Mouse (Mus musculus) cerebellum, postnatal 25 days (tissue): ENCODE measurements around the gene Kcnma1.

Experiments used
- DNase-seq, 2 experiments: peaks; one replicate each; pipeline ENCODE4 v3.0.0; 2021; ENCODE audit warnings: mixed read lengths in 2 of 2

Gene Kcnma1

GRCm38 (mm10) chr14:23587451-23587850 lies 426.8 kb downstream of the Kcnma1 start:
- no peak for DNase-seq

GRCm38 (mm10) chr14:23583235-23583634 lies 431.1 kb downstream of the Kcnma1 start:
- DNase-seq = peak; percentile 18 to 65

GRCm38 (mm10) chr14:23581282-23581681 lies 433.0 kb downstream of the Kcnma1 start:
- DNase-seq = no peak

GRCm38 (mm10) chr14:23575951-23576350 lies 438.3 kb downstream of the Kcnma1 start:
- peak; percentile 12 to 36 for DNase-seq

- no peak for DNase-seq
Observed at GRCm38 (mm10) chr14:23574136-23574535, 440.2 kb downstream of the Kcnma1 start.

- no peak for DNase-seq
Observed at GRCm38 (mm10) chr14:23573385-23573784, 440.9 kb downstream of the Kcnma1 start.

- DNase-seq = no peak
Observed at GRCm38 (mm10) chr14:23572778-23573177, 441.5 kb downstream of the Kcnma1 start.

- DNase-seq = peak; percentile 21 to 61
Observed at GRCm38 (mm10) chr14:23570251-23570650, 444.0 kb downstream of the Kcnma1 start.

- no peak for DNase-seq
Observed at GRCm38 (mm10) chr14:23565931-23566330, 448.4 kb downstream of the Kcnma1 start.

- no peak for DNase-seq
Observed at GRCm38 (mm10) chr14:23564474-23564873, 449.8 kb downstream of the Kcnma1 start.

GRCm38 (mm10) chr14:23563180-23563579 lies 451.1 kb downstream of the Kcnma1 start:
- DNase-seq = no peak

- no peak for DNase-seq
Observed at GRCm38 (mm10) chr14:23555647-23556046, 458.6 kb downstream of the Kcnma1 start.

- no peak for DNase-seq
Observed at GRCm38 (mm10) chr14:23552252-23552974, 461.9 kb downstream of the Kcnma1 start.

- no peak for DNase-seq
Observed at GRCm38 (mm10) chr14:23550467-23550866, 463.8 kb downstream of the Kcnma1 start.

GRCm38 (mm10) chr14:23542131-23542530 lies 472.2 kb downstream of the Kcnma1 start:
- DNase-seq = no peak

GRCm38 (mm10) chr14:23539621-23540020 lies 474.7 kb downstream of the Kcnma1 start:
- DNase-seq = no peak

- no peak for DNase-seq
Observed at GRCm38 (mm10) chr14:23533346-23533745, 480.9 kb downstream of the Kcnma1 start.

- DNase-seq = no peak
Observed at GRCm38 (mm10) chr14:23531735-23532525, 482.4 kb downstream of the Kcnma1 start.

- DNase-seq = peak; percentile 42 to 65
Observed at GRCm38 (mm10) chr14:23529720-23530119, 484.6 kb downstream of the Kcnma1 start.

GRCm38 (mm10) chr14:23529229-23529628 lies 485.1 kb downstream of the Kcnma1 start:
- no peak for DNase-seq

GRCm38 (mm10) chr14:23525910-23526309 lies 488.4 kb downstream of the Kcnma1 start:
- no peak for DNase-seq

GRCm38 (mm10) chr14:23523825-23524491 lies 490.3 kb downstream of the Kcnma1 start:
- DNase-seq = no peak

- DNase-seq = no peak
Observed at GRCm38 (mm10) chr14:23522606-23523159, 491.6 kb downstream of the Kcnma1 start.
